Mouse (Mus musculus) embryonic facial prominence, embryonic 11.5 days (tissue): ENCODE results near the gene Mapk14. TPM values are rescaled to one million over a fixed set of nuclear protein-coding genes. Genes with fewer than 3 reads are reported as not detected.

ENCODE experiments used
- ATAC-seq: fragments of 200-750 bp; cut with Nextera tagmentation; replicated peaks from 2 replicates; pipeline ENCODE4 v1.8.0; 2017; ENCODE audit warnings: low read depth; ENCODE audit not compliant: insufficient number of reproducible peaks, low FRiP score, low TSS enrichment
- DNase-seq: peaks from one replicate; pipeline ENCODE4 v3.0.0-alpha.2; 2015; ENCODE audit warnings: low spot score
- H3K27ac ChIP-seq: fragments of 300-500 bp; sonication (generic); replicated peaks from 2 replicates; pipeline ENCODE4 v1.5.1; 2014; ENCODE audit warnings: mild to moderate bottlenecking, low read depth, low read length, control low read depth
- H3K27me3 ChIP-seq: fragments of 300-500 bp; sonication (generic); 2 replicates; pipeline ENCODE4 v1.6.1; 2014; ENCODE audit warnings: mild to moderate bottlenecking, low read length, moderate library complexity, mixed read lengths; ENCODE audit not compliant: control insufficient read depth, insufficient read depth
- H3K36me3 ChIP-seq: fragments of 300-500 bp; sonication (generic); replicated peaks from 2 replicates; pipeline ENCODE4 v1.6.1; 2014; ENCODE audit warnings: low read depth, mild to moderate bottlenecking, low read length, moderate library complexity, mixed read lengths; ENCODE audit not compliant: control insufficient read depth, insufficient read depth
- H3K4me1 ChIP-seq: fragments of 300-500 bp; sonication (generic); 2 replicates; pipeline ENCODE4 v1.6.1; 2014; ENCODE audit warnings: low read length, mixed read lengths; ENCODE audit not compliant: control insufficient read depth, insufficient read depth
- H3K4me2 ChIP-seq: fragments of 300-500 bp; sonication (generic); 2 replicates; pipeline ENCODE4 v1.6.1; 2014; ENCODE audit warnings: low read depth, mild to moderate bottlenecking, control low read depth, low read length, moderate library complexity
- H3K4me3 ChIP-seq: fragments of 300-500 bp; sonication (generic); 2 replicates; pipeline ENCODE4 v1.5.1; 2014; ENCODE audit warnings: low read depth, low read length, control low read depth
- H3K9ac ChIP-seq: fragments of 300-500 bp; sonication (generic); replicated peaks from 2 replicates; pipeline ENCODE4 v1.6.1; 2014; ENCODE audit warnings: mild to moderate bottlenecking, control low read depth, low read length
- H3K9me3 ChIP-seq: fragments of 300-500 bp; sonication (generic); replicated peaks from 2 replicates; pipeline ENCODE4 v1.6.1; 2016; ENCODE audit warnings: mild to moderate bottlenecking, low read length, inconsistent platforms, mixed read lengths; ENCODE audit not compliant: control insufficient read depth
- WGBS: fragments of 180-500 bp; shearing (Covaris S2); extraction: QIAGEN DNeasy Blood & Tissue Kit; methylation state at CpG from one replicate; pipeline ENCODE4 v1.1.7; 2014; 5-methylcytosine and 5-hydroxymethylcytosine counted together
- polyA plus RNA-seq: library from polyadenylated mRNA; unstranded; fragments of >200 nt; fragmentation: Nextera tagmentation; extraction: Ambion mirVana; gene quantifications from 2 replicates; pipeline ENCODE4 v1.2.1, GENCODE M21; 2014

Gene Mapk14
- polyA plus RNA-seq, 1 experiment from 2014 or later: 53.0 TPM

DNA sequence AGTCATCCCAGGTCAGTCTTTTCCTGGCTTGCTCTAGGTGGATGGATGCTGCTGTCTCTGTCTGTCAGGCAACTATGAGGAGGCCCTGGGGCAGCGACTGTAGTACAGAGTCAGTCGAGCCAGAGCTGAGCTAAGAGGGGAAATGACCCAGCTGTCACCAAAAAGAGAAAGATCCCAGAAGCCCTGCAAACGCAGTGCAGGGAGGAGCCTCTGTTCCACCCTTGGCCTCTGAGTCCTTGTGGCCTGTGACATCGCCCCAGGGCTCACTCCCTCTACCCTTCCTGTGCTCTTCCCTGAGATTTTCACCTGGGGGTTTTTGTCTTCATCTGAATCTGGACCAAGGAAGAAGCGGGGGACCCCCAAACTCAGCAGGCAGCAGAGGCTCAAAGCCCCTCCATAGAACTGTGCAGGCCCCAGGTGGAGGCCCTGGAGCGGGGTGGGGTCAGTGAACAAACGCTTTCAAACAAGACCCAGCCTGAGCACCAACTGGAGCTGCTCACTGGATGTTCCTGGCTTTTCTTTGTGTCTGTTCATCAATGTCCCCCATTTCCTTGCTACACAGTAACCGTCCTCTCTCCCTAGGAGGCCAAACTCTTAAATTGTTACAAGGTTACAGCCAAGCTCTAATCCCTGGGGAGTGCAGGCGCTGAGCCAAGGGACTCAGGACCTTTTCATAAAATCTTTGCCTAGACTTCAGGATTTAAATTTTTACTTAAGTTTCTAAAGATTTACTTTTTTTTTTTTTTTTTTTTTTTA lies 90.3 kb downstream of the Mapk14 start:
- no peaks in the 10 kb centered on the region for H3K9me3 ChIP-seq
- no peaks in the 10 kb centered on the region for H3K36me3 ChIP-seq
- H3K4me1 ChIP-seq: no peaks in the 10 kb centered on the region
- H3K9ac ChIP-seq: no peak overlapping the region
- H3K27ac ChIP-seq: no peak overlapping the region
- no peaks in the 10 kb centered on the region for H3K27me3 ChIP-seq
- no peak overlapping the region for H3K4me3 ChIP-seq
- ATAC-seq (no peak), DNase-seq (no peak)
- no peak overlapping the region for H3K4me2 ChIP-seq
- WGBS: 52% methylated on average over 9 of the region's 9 CpGs

DNA sequence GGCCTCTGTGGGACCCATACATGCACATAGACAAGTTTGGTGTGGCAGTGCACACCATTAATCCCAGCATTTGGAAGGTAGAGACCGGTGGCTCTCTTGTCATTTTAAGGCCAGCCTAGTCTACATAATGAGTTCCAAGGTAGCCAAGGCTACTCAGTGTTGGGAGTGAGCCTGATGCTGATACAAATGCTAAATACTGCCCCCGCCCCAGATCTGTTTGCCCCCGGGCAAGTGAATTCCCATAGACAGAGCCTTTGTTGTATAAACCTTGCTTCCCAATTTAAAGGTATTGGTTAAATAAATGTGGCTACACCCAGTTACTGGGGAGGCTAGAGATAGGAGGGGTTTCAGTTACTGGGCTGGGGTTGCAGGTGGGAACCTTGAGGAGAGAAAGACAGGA lies 93.9 kb downstream of the Mapk14 start:
- no peaks in the 10 kb centered on the region for H3K9me3 ChIP-seq
- H3K27ac ChIP-seq: no peak overlapping the region
- 85% methylated on average over 3 of the region's 3 CpGs for WGBS
- no peaks in the 10 kb centered on the region for H3K4me1 ChIP-seq
- no peak overlapping the region for H3K4me3 ChIP-seq
- DNase-seq: no peak
- H3K4me2 ChIP-seq: no peak overlapping the region
- no peaks in the 10 kb centered on the region for H3K27me3 ChIP-seq
- H3K9ac ChIP-seq: no peak overlapping the region
- ATAC-seq: no peak
- H3K36me3 ChIP-seq: no peaks in the 10 kb centered on the region

DNA sequence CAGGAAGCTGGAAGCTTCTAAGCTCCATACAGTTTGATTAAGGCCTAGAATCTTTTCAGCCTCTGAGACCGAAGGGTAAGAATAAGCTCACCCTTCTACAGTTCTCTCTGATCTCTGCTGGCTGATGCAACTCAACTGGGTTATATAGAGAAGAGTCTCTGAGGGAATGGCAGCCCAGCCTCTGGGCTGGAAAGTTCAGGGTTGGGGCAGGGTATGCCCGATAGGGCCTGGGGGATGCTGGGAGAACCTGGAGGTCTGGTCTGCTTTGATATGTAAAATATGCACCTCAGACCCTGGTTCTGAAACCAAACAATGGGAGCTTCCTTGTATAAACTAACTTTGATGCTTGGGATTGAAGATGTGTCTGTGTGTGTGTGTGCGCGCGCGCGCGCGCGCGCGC lies 96.4 kb downstream of the Mapk14 start:
- H3K4me3 ChIP-seq: no peak overlapping the region
- 96% methylated on average over 12 of the region's 12 CpGs for WGBS
- H3K27me3 ChIP-seq: no peaks in the 10 kb centered on the region
- H3K9ac ChIP-seq: no peak overlapping the region
- DNase-seq: no peak
- H3K4me1 ChIP-seq: no peaks in the 10 kb centered on the region
- H3K27ac ChIP-seq: no peak overlapping the region
- ATAC-seq: no peak
- no peaks in the 10 kb centered on the region for H3K36me3 ChIP-seq
- no peaks in the 10 kb centered on the region for H3K9me3 ChIP-seq
- no peak overlapping the region for H3K4me2 ChIP-seq

DNA sequence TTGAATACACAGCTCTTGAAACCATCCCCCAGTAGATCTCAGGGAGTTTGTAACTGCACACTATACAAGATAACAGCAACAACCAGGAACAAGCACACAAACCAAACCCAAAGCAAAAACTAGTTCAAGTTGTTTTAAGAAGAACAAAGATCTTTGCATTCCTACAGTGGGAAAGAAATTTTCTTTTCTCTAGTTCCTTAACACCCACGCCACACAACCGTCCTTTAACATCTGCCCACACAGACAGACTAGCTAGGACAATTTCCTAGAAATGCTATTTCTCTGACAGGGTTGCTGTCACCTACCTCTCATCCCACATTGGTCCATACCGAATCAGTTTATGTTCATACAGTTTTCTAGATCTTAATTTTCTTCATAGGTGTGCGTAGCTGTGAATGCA lies 105.9 kb downstream of the Mapk14 start:
- Histone ChIP-seq H3K4me1 (no peaks in the 10 kb centered on the region), H3K27ac (no peak overlapping the region), H3K4me2 (no peak overlapping the region), H3K9ac (no peak overlapping the region), H3K9me3 (no peaks in the 10 kb centered on the region), H3K4me3 (no peak overlapping the region), H3K27me3 (no peaks in the 10 kb centered on the region), H3K36me3 (no peaks in the 10 kb centered on the region)
- ATAC-seq (no peak), DNase-seq (no peak)
- 89% methylated on average over 4 of the region's 4 CpGs for whole genome bisulfite sequencing

Other genes starting within 250 kb of the Mapk14 start
- gene Fkbp5, start 173.8 kb upstream of the Mapk14 start, polyA plus RNA-seq: 12.3 and 12.8 TPM in 2 replicates
- gene Armc12, start 160.5 kb upstream of the Mapk14 start, polyA plus RNA-seq: not detected in 2 replicates
- gene Clpsl2, start 141.9 kb upstream of the Mapk14 start, polyA plus RNA-seq: not detected in 2 replicates
- not detected in 2 replicates for gene Clps, start 130.6 kb upstream of the Mapk14 start, polyA plus RNA-seq
- gene Lhfpl5, start 115.7 kb upstream of the Mapk14 start, polyA plus RNA-seq: 0.34 TPM in 1 of 2 replicates, not detected in the other
- 130 and 135 TPM in 2 replicates for gene Srpk1, start 68.6 kb upstream of the Mapk14 start, polyA plus RNA-seq
- gene Slc26a8, start 1.1 kb upstream of the Mapk14 start, polyA plus RNA-seq: 0.36 and 0.55 TPM in 2 replicates
- gene AC170998.1, start 34.8 kb downstream of the Mapk14 start, polyA plus RNA-seq: 0.62 and 1.5 TPM in 2 replicates
- 10.3 and 11.5 TPM in 2 replicates for gene Mapk13, start 78.0 kb downstream of the Mapk14 start, polyA plus RNA-seq
- 5.9 and 6.8 TPM in 2 replicates for gene Brpf3, start 109.8 kb downstream of the Mapk14 start, polyA plus RNA-seq
- gene Pnpla1, start 167.1 kb downstream of the Mapk14 start, polyA plus RNA-seq: not detected in 2 replicates
- 0.13 and 0.46 TPM in 2 replicates for gene 4930539E08Rik, start 224.0 kb downstream of the Mapk14 start, polyA plus RNA-seq